Mouse (Mus musculus): Measurements from ENCODE around the gene Clpb. TPM values are rescaled to one million over a fixed set of nuclear protein-coding genes. Genes with fewer than 3 reads are reported as not detected.
"Not testable (repeated sequence)": the region's sequence is repeated elsewhere in the genome, so short reads cannot be mapped to it uniquely, and the experiment has no call there.

Gene Clpb
- polyA plus RNA-seq (2016; fragmentation: Nextera tagmentation; extraction: Ambion mirVana), result 33.8 and 41.0 TPM in 2 replicates

GRCm38 (mm10) chr7:101663514-101664159 lies at the start of gene Clpb:
Clpb (plus strand) TSS chr7:101663633.
- H3K4me1 ChIP-seq, result peaks cover 14% of the 10 kb centered on the region
- H3K4me2 ChIP-seq (replicated peaks), result peak within 1 kb of the TSS; percentile 63
- no peaks in the 10 kb centered on the region; the same call in 1 of the 2 replicates for H3K36me3 ChIP-seq
- H3K27ac ChIP-seq, result no peak within 1 kb of the TSS
- no peaks in the 10 kb centered on the region for H3K27me3 ChIP-seq (replicated peaks)
- peak; percentile 97 for ATAC-seq (ENCODE audit: low FRiP score, low read depth)
- peak within 1 kb of the TSS; percentile 56 for H3K4me3 ChIP-seq
- 1% methylated on average over 49 of the region's 49 CpGs for WGBS
- H3K9me3 ChIP-seq, result no peaks in the 10 kb centered on the region
- peak within 1 kb of the TSS; percentile 36; the same call in 1 of the 2 replicates for H3K9ac ChIP-seq

GRCm38 (mm10) chr7:101615406-101615805 lies 48.0 kb upstream of the Clpb start:
- WGBS, result 80% methylated on average over 7 of the region's 7 CpGs

GRCm38 (mm10) chr7:101616136-101616835 lies 47.1 kb upstream of the Clpb start:
- H3K4me1 ChIP-seq, result no peaks in the 10 kb centered on the region
- no peak overlapping the region for H3K9ac ChIP-seq
- no peak overlapping the region for H3K4me2 ChIP-seq (replicated peaks)
- WGBS, result 81% methylated on average over 6 of the region's 6 CpGs
- H3K9me3 ChIP-seq, result no peaks in the 10 kb centered on the region
- no peak for ATAC-seq (ENCODE audit: low FRiP score, low read depth)
- no peaks in the 10 kb centered on the region for H3K27me3 ChIP-seq (replicated peaks)
- no peak overlapping the region for H3K4me3 ChIP-seq
- no peak overlapping the region for H3K27ac ChIP-seq
- H3K36me3 ChIP-seq, result no peaks in the 10 kb centered on the region

More at GRCm38 (mm10) chr7:101615406-101615805, 48.0 kb upstream of the Clpb start:
- H3K9ac ChIP-seq, result no peak overlapping the region
- no peak overlapping the region for H3K4me3 ChIP-seq
- no peaks in the 10 kb centered on the region for H3K27me3 ChIP-seq (replicated peaks)
- no peaks in the 10 kb centered on the region for H3K36me3 ChIP-seq
- H3K9me3 ChIP-seq, result no peaks in the 10 kb centered on the region
- no peaks in the 10 kb centered on the region for H3K4me1 ChIP-seq
- H3K4me2 ChIP-seq (replicated peaks), result no peak overlapping the region
- ATAC-seq (ENCODE audit: low FRiP score, low read depth), result no peak
- H3K27ac ChIP-seq, result no peak overlapping the region

- H3K9me3 ChIP-seq, result no peaks in the 10 kb centered on the region
- 67% methylated on average over 10 of the region's 10 CpGs for WGBS
- H3K27me3 ChIP-seq (replicated peaks), result no peaks in the 10 kb centered on the region
- no peak overlapping the region for H3K4me3 ChIP-seq
- no peak overlapping the region for H3K9ac ChIP-seq
- no peaks in the 10 kb centered on the region for H3K36me3 ChIP-seq
- H3K4me2 ChIP-seq (replicated peaks), result no peak overlapping the region
- no peak for ATAC-seq (ENCODE audit: low FRiP score, low read depth)
- no peaks in the 10 kb centered on the region for H3K4me1 ChIP-seq
- no peak overlapping the region for H3K27ac ChIP-seq
Measured at GRCm38 (mm10) chr7:101617438-101618165, 45.8 kb upstream of the Clpb start.

GRCm38 (mm10) chr7:101618273-101618672 lies 45.2 kb upstream of the Clpb start:
- Histone ChIP-seq H3K27me3 (replicated peaks) (no peaks in the 10 kb centered on the region), H3K9me3 (no peaks in the 10 kb centered on the region), H3K4me1 (0 out of 2 replicates have a peak, but pooled peaks cover 4% of the 10 kb centered on the region), H3K4me3 (no peak overlapping the region), H3K27ac (no peak overlapping the region), H3K9ac (no peak overlapping the region), H3K36me3 (no peaks in the 10 kb centered on the region), H3K4me2 (replicated peaks) (no peak overlapping the region)
- ATAC-seq (ENCODE audit: low FRiP score, low read depth), result no peak
- WGBS, result 84% methylated on average over 7 of the region's 7 CpGs

GRCm38 (mm10) chr7:101620373-101620772 lies 43.1 kb upstream of the Clpb start:
- Histone ChIP-seq H3K36me3 (no peaks in the 10 kb centered on the region), H3K4me1 (peaks cover 8% of the 10 kb centered on the region; the same call in 1 of the 2 replicates), H3K27ac (no peak overlapping the region), H3K4me2 (replicated peaks) (no peak overlapping the region), H3K9me3 (no peaks in the 10 kb centered on the region), H3K27me3 (replicated peaks) (no peaks in the 10 kb centered on the region), H3K4me3 (no peak overlapping the region), H3K9ac (no peak overlapping the region)
- WGBS, result 29% methylated on average over 4 of the region's 4 CpGs
- no peak for ATAC-seq (ENCODE audit: low FRiP score, low read depth)

GRCm38 (mm10) chr7:101621861-101622260 lies 41.6 kb upstream of the Clpb start:
- ATAC-seq (ENCODE audit: low FRiP score, low read depth); H3K27ac ChIP-seq; H3K4me1 ChIP-seq; H3K4me3 ChIP-seq; H3K9me3 ChIP-seq; H3K27me3 ChIP-seq (replicated peaks); H3K36me3 ChIP-seq; H3K4me2 ChIP-seq (replicated peaks); H3K9ac ChIP-seq: not testable (repeated sequence)
- WGBS, result 88% methylated on average over 4 of the region's 4 CpGs

- 70% methylated on average over 6 of the region's 6 CpGs for WGBS
- H3K27ac ChIP-seq, result no peak overlapping the region
- ATAC-seq (ENCODE audit: low FRiP score, low read depth), result no peak
Measured at GRCm38 (mm10) chr7:101624283-101624682, 39.1 kb upstream of the Clpb start.

GRCm38 (mm10) chr7:101627166-101627565 lies 36.3 kb upstream of the Clpb start:
- H3K4me2 ChIP-seq (replicated peaks); H3K36me3 ChIP-seq; H3K4me1 ChIP-seq; H3K27me3 ChIP-seq (replicated peaks); ATAC-seq (ENCODE audit: low FRiP score, low read depth); H3K9me3 ChIP-seq; H3K4me3 ChIP-seq; H3K27ac ChIP-seq; H3K9ac ChIP-seq: not testable (repeated sequence)
- 73% methylated on average over 7 of the region's 7 CpGs for WGBS

More at GRCm38 (mm10) chr7:101624283-101624682, 39.1 kb upstream of the Clpb start:
- Histone ChIP-seq H3K9ac (no peak overlapping the region), H3K4me1 (peaks cover 8% of the 10 kb centered on the region; the same call in 1 of the 2 replicates), H3K27me3 (replicated peaks) (no peaks in the 10 kb centered on the region), H3K36me3 (no peaks in the 10 kb centered on the region), H3K4me2 (replicated peaks) (no peak overlapping the region), H3K9me3 (no peaks in the 10 kb centered on the region), H3K4me3 (no peak overlapping the region)

- H3K27me3 ChIP-seq (replicated peaks), result no peaks in the 10 kb centered on the region
- H3K36me3 ChIP-seq, result no peaks in the 10 kb centered on the region
- no peak for ATAC-seq (ENCODE audit: low FRiP score, low read depth)
- WGBS, result 60% methylated on average over 2 of the region's 2 CpGs
- peaks cover 4% of the 10 kb centered on the region; the same call in 1 of the 2 replicates for H3K4me1 ChIP-seq
- H3K9me3 ChIP-seq, result no peaks in the 10 kb centered on the region
- H3K4me2 ChIP-seq (replicated peaks), result no peak overlapping the region
- no peak overlapping the region for H3K27ac ChIP-seq
- no peak overlapping the region for H3K9ac ChIP-seq
- no peak overlapping the region for H3K4me3 ChIP-seq
Measured at GRCm38 (mm10) chr7:101628481-101628880, 35.0 kb upstream of the Clpb start.

- Histone ChIP-seq H3K27ac (no peak overlapping the region), H3K4me2 (replicated peaks) (no peak overlapping the region), H3K36me3 (no peaks in the 10 kb centered on the region), H3K9me3 (no peaks in the 10 kb centered on the region), H3K27me3 (replicated peaks) (no peaks in the 10 kb centered on the region), H3K4me1 (no peaks in the 10 kb centered on the region), H3K9ac (no peak overlapping the region), H3K4me3 (no peak overlapping the region)
- no peak for ATAC-seq (ENCODE audit: low FRiP score, low read depth)
- 80% methylated on average over 8 of the region's 8 CpGs for WGBS
Measured at GRCm38 (mm10) chr7:101633629-101634177, 29.7 kb upstream of the Clpb start.

- Histone ChIP-seq H3K27me3 (replicated peaks) (no peaks in the 10 kb centered on the region), H3K9me3 (no peaks in the 10 kb centered on the region), H3K9ac (no peak overlapping the region), H3K27ac (no peak overlapping the region), H3K4me1 (no peaks in the 10 kb centered on the region), H3K4me3 (no peak overlapping the region), H3K4me2 (replicated peaks) (no peak overlapping the region), H3K36me3 (no peaks in the 10 kb centered on the region)
- WGBS, result 81% methylated on average over 4 of the region's 4 CpGs
- no peak for ATAC-seq (ENCODE audit: low FRiP score, low read depth)
Measured at GRCm38 (mm10) chr7:101634513-101634912, 28.9 kb upstream of the Clpb start.

Measured in neural tube, embryonic 12.5 days (tissue).